Mouse (Mus musculus) heart, embryonic 14.5 days (tissue): ENCODE results near the gene Fbxo9. TPM values are rescaled to one million over a fixed set of nuclear protein-coding genes. Genes with fewer than 3 reads are reported as not detected.
"Not testable (repeated sequence)": the region's sequence is repeated elsewhere in the genome, so short reads cannot be mapped to it uniquely, and the experiment has no call there.

Source experiments
- ATAC-seq: fragments of 200-750 bp; cut with Nextera tagmentation; 2 replicates; pipeline ENCODE4 v1.8.0; 2017; ENCODE audit warnings: low read depth, moderate TSS enrichment; ENCODE audit not compliant: insufficient number of reproducible peaks, insufficient read depth, low FRiP score
- H3K27ac ChIP-seq, 2 experiments: fragments of 200-500 bp in 1 of 2; fragments of 300-500 bp in 1 of 2; sonication (generic) in 1 of 2; replicated peaks in 1 of 2; 2 replicates each; pipeline ENCODE4 v1.5.1; 2012 to 2014; ENCODE audit warnings: low read depth in 2 of 2, low read length in 2 of 2, control low read depth in 1 of 2, mild to moderate bottlenecking in 1 of 2, mixed read lengths in 1 of 2; ENCODE audit not compliant: control insufficient read depth in 1 of 2, insufficient read depth in 1 of 2
- H3K27me3 ChIP-seq: fragments of 300-500 bp; sonication (generic); 2 replicates; pipeline ENCODE4 v1.6.1; 2014; ENCODE audit warnings: mild to moderate bottlenecking, low read length, control low read depth; ENCODE audit not compliant: control insufficient read depth, insufficient read depth
- H3K36me3 ChIP-seq: fragments of 300-500 bp; sonication (generic); 2 replicates; pipeline ENCODE4 v1.6.1; 2014; ENCODE audit warnings: mild to moderate bottlenecking, control low read depth, low read length, mixed read lengths; ENCODE audit not compliant: control insufficient read depth, insufficient read depth
- H3K4me1 ChIP-seq, 2 experiments: fragments of 200-500 bp in 1 of 2; fragments of 300-500 bp in 1 of 2; sonication (generic) in 1 of 2; 2 replicates each; pipeline ENCODE4 v1.6.1; 2012 to 2014; ENCODE audit warnings: low read length in 2 of 2, control low read depth in 1 of 2, mixed read lengths in 1 of 2; ENCODE audit not compliant: control insufficient read depth in 2 of 2, insufficient read depth in 2 of 2
- H3K4me2 ChIP-seq: fragments of 300-500 bp; sonication (generic); 2 replicates; pipeline ENCODE4 v1.6.1; 2014; ENCODE audit warnings: mild to moderate bottlenecking, low read length
- H3K4me3 ChIP-seq, 2 experiments: fragments of 200-500 bp in 1 of 2; fragments of 300-500 bp in 1 of 2; sonication (generic) in 1 of 2; 2 replicates each; pipeline ENCODE4 v1.5.1; 2012 to 2014; ENCODE audit warnings: low read length in 2 of 2, mild to moderate bottlenecking in 2 of 2, control low read depth in 1 of 2, low read depth in 1 of 2, moderate library complexity in 1 of 2; ENCODE audit not compliant: control insufficient read depth in 1 of 2, insufficient read depth in 1 of 2
- H3K9ac ChIP-seq: fragments of 300-500 bp; sonication (generic); 2 replicates; pipeline ENCODE4 v1.6.1; 2014; ENCODE audit warnings: mild to moderate bottlenecking, low read length
- H3K9me3 ChIP-seq: fragments of 300-500 bp; sonication (generic); 2 replicates; pipeline ENCODE4 v1.6.1; 2016; ENCODE audit warnings: low read length, control low read depth; ENCODE audit not compliant: control insufficient read depth
- WGBS: fragments of 180-500 bp; shearing (Covaris S2); extraction: QIAGEN DNeasy Blood & Tissue Kit; methylation state at CpG from one replicate; pipeline ENCODE4 v1.1.7; 2014; 5-methylcytosine and 5-hydroxymethylcytosine counted together
- polyA plus RNA-seq: library from polyadenylated mRNA; unstranded; fragments of >200 nt; fragmentation: Nextera tagmentation; extraction: Ambion mirVana; gene quantifications from 2 replicates; pipeline ENCODE4 v1.2.1, GENCODE M21; 2014

Fbxo9 gene
- polyA plus RNA-seq, result 49.8 and 51.3 TPM in 2 replicates

GRCm38 (mm10) chr9:78108796-78109239 lies at the start of gene Fbxo9, which contains the start of gene Ick:
TSS of gene Fbxo9 (minus strand) at chr9:78109065.
TSS of gene Ick (plus strand) at chr9:78109192.
- Histone ChIP-seq H3K9me3 (no peaks in the 10 kb centered on the region), H3K36me3 (peaks cover 19% of the 10 kb centered on the region), H3K4me1 (peaks cover 4 to 20% of the 10 kb centered on the region in 2 experiments; a peak in 3 of 4 replicates), H3K4me2 (peak within 1 kb of the TSS; percentile 83), H3K27ac (peak within 1 kb of the TSS; percentile 85 to 97), H3K27me3 (no peaks in the 10 kb centered on the region), H3K4me3 (peak within 1 kb of the TSS; percentile 75 to 95), H3K9ac (peak within 1 kb of the TSS; percentile 96)
- ATAC-seq, result peak; percentile 85
- WGBS, result 0% methylated on average over 20 of the region's 20 CpGs

DNA sequence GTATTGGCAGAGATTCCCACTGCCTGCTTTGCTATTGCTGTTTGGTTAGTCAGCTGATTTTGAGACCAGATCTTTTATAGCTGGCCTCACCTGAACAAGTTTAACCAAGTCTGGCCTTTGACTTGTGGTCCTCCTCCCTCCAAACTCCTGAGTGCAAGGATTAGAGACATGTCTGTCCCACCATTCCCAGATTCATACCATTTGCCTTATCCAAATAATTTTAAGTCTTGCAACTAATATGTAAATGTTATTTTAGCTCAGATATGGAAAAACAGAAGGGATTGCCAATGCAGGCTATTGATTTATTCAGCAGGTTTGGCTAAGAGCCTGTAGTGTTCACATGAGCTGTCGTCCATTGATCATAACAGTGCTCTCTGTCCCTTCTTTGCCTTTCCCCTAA lies 48.4 kb upstream of the Fbxo9 start:
- ATAC-seq, result no peak
- H3K4me1 ChIP-seq, result peaks cover 5 to 10% of the 10 kb centered on the region in 2 experiments
- no peaks in the 10 kb centered on the region for H3K9me3 ChIP-seq
- no peak overlapping the region for H3K27ac ChIP-seq
- no peak overlapping the region for H3K9ac ChIP-seq
- H3K4me3 ChIP-seq, result no peak overlapping the region
- no peaks in the 10 kb centered on the region for H3K27me3 ChIP-seq
- WGBS, result 92% methylated on average over 1 of the region's 1 CpGs
- H3K36me3 ChIP-seq, result peaks cover 82% of the 10 kb centered on the region
- H3K4me2 ChIP-seq, result no peak overlapping the region

DNA sequence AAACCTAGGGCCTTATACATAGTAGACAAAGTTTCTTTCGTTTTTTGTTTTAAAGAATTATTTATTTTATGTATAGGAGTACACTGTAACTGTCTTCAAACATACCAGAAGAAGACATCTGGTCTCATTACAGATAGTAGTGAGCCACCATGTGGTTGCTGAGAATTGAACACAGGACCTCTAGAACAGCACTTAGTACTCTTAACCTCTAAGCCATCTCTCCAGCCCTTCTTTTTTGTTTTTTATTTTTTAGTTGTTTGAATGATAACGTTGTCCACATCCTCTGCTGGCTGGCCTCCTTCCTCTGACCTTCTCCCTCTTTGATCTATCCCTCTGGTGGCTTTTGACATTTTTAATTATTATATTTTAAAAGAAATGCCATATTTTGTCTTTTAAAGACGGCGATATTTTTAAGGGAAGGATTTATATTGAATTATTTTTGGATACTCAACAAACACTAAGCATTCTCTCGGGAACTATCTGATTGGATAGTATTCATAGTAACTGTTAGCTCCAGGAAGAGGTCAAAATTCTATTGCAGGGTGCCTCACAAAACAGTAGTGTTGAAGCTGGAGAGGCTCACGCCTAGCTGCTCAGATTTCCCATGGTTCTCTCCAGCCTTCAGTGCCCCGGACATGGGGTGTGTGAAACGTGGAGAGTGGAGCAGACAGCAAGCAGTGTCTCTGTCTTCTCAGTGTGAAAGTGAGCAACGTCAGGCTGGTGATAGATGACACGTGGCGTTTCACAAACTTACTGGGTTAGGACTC lies 45.5 kb upstream of the Fbxo9 start:
- H3K4me3 ChIP-seq, result no peak overlapping the region
- H3K9me3 ChIP-seq, result no peaks in the 10 kb centered on the region
- 48% methylated on average over 11 of the region's 11 CpGs for WGBS
- no peak overlapping the region for H3K9ac ChIP-seq
- ATAC-seq, result no peak
- peak overlapping the region; percentile 30 to 41 for H3K27ac ChIP-seq
- peaks cover 2 to 7% of the 10 kb centered on the region in 2 experiments; a peak in 3 of 4 replicates for H3K4me1 ChIP-seq
- no peak overlapping the region for H3K4me2 ChIP-seq
- no peaks in the 10 kb centered on the region for H3K27me3 ChIP-seq
- H3K36me3 ChIP-seq, result peaks cover 74% of the 10 kb centered on the region

- not testable (repeated sequence) for H3K9ac ChIP-seq, H3K27ac ChIP-seq, H3K27me3 ChIP-seq, H3K9me3 ChIP-seq, ATAC-seq, H3K4me3 ChIP-seq, H3K4me2 ChIP-seq
- Histone ChIP-seq H3K4me1 (peaks cover 6 to 19% of the 10 kb centered on the region in 2 experiments; a peak in 3 of 4 replicates), H3K36me3 (peaks cover 48% of the 10 kb centered on the region)
- 96% methylated on average over 2 of the region's 2 CpGs for whole genome bisulfite sequencing
Observed at GRCm38 (mm10) chr9:78149770-78150169, 40.9 kb upstream of the Fbxo9 start.

- no peaks in the 10 kb centered on the region for H3K9me3 ChIP-seq
- no peak overlapping the region for H3K4me3 ChIP-seq
- H3K27me3 ChIP-seq, result no peaks in the 10 kb centered on the region
- peaks cover 56% of the 10 kb centered on the region for H3K36me3 ChIP-seq
- no peak for ATAC-seq
- H3K9ac ChIP-seq, result no peak overlapping the region
- WGBS, result 71% methylated on average over 6 of the region's 6 CpGs
- no peak overlapping the region for H3K27ac ChIP-seq
- H3K4me1 ChIP-seq, result peaks cover 7 to 27% of the 10 kb centered on the region in 2 experiments
- H3K4me2 ChIP-seq, result no peak overlapping the region
Observed at GRCm38 (mm10) chr9:78148149-78148548, 39.3 kb upstream of the Fbxo9 start.

DNA sequence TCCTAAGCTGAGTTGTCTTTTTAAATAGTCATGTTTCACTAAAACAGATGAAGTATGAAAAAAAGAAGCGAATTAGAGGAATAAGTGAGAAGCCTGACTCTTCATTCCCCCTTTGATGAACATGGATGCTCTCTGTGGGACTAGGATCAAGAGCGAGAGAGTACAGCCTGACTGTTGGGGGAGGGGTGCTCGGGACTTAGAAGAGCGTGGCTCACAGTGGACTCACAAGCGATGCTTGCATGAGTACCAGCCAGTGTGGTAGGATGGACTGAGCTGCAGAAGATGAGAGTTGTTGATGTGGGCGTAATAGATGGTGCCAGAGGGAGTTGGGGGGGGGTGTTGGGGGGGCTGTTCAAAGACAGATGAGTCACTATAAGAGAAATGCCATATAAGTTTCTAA lies 37.8 kb upstream of the Fbxo9 start:
- H3K4me1 ChIP-seq, result peaks cover 7 to 29% of the 10 kb centered on the region in 2 experiments
- 82% methylated on average over 6 of the region's 6 CpGs for WGBS
- peaks cover 61% of the 10 kb centered on the region for H3K36me3 ChIP-seq
- H3K9me3 ChIP-seq, result peaks cover 7% of the 10 kb centered on the region
- no peaks in the 10 kb centered on the region for H3K27me3 ChIP-seq
- no peak for ATAC-seq
- H3K9ac ChIP-seq, result no peak overlapping the region
- H3K4me3 ChIP-seq, result no peak overlapping the region
- H3K4me2 ChIP-seq, result no peak overlapping the region
- H3K27ac ChIP-seq, result no peak overlapping the region

DNA sequence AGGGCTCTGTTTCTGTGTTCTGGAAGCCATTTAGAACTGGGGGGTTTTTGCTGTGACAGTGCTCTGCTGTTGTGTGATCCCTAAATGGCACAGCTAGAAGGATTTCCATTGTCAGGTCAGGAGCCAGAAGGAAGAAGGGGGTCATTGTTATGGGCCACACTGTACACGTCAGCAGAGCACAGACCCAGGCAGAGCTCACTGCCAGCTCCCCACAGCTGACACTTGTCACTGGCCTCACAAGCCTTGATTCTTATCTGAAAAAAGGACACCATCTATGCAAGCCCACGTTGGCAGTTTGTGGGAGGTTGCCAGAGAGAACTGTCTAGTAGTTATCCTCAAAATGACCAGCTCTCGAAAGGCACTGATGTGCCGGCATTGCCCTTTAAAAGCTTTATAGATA lies 37.2 kb upstream of the Fbxo9 start:
- 57% methylated on average over 4 of the region's 4 CpGs for WGBS
- no peak overlapping the region for H3K4me2 ChIP-seq
- no peaks in the 10 kb centered on the region for H3K27me3 ChIP-seq

More for the DNA sequence above, 37.2 kb upstream of the Fbxo9 start:
- Histone ChIP-seq H3K9me3 (peaks cover 8% of the 10 kb centered on the region), H3K4me3 (no peak overlapping the region), H3K4me1 (peaks cover 7 to 29% of the 10 kb centered on the region in 2 experiments), H3K36me3 (peaks cover 61% of the 10 kb centered on the region), H3K9ac (no peak overlapping the region), H3K27ac (no peak overlapping the region)
- no peak for ATAC-seq
